24 mouse cellular contexts compared by ENCODE assay signal in the genomic region with DNA sequence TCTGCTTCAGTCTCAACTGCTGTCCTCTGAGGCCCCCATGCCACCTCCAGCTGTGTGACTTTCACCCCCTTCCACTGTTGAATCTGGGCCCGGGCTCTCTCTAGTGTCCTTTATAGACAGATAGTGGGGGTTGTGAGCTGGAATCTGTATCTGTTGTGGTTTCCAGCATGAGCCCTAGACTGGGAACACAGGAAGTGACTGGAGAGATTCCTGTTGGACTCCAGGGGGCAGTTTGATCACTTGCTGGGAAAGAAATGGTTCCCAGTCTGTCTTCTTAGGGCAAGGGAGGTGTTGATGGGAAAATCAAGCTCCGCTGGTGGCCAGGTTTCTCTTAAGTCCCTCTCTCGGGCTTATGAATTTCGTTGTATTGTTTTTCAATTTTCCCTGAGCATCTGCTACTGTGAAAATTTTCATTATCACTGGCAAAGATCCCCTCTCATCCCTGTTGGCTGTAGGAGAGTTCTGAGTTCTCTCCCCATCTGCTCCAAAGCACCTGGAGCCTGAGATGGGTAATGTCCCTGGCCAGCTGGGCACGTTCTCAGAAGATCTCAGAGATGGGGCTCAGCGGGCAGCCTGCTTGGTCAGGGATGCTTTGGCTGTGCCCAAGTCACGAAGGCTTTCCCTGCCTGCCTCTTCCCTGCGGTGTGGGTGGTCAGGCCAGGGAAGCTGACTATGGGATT.
DNase-seq lines count a peak whose midpoint lies in the region; ATAC-seq and TF ChIP-seq lines count a peak whose summit lies in the region.
"Had no signal": no experiment of that assay in that cellular context is flagged by ENCODE, and none has a peak within 500 bp of the region (broad histone marks: within the 10 kb centered on the region; RNA-seq: fewer than 3 reads in every experiment).

No protein-coding gene starts in this region.

- H3K9me3 ChIP-seq in forebrain, postnatal 0 days (ENCODE audit: low read length): no peaks in the 10 kb centered on the region
- no peaks in the 10 kb centered on the region for H3K9me3 ChIP-seq in forebrain, embryonic 10.5 days
- no peaks in the 10 kb centered on the region for H3K9me3 ChIP-seq in midbrain, postnatal 0 days (ENCODE audit: low read length)
- H3K9me3 ChIP-seq in midbrain, embryonic 16.5 days (replicated peaks; ENCODE audit: control insufficient read depth, low read length, poor library complexity, severe bottlenecking): no peaks in the 10 kb centered on the region
- H3K9me3 ChIP-seq in midbrain, embryonic 11.5 days (ENCODE audit: control insufficient read depth, low read length): no peaks in the 10 kb centered on the region
- H3K9me3 ChIP-seq: embryonic facial prominence, embryonic 12.5 days; G1E; heart, embryonic 15.5 days; kidney, embryonic 15.5 days; limb, embryonic 13.5 days; midbrain, embryonic 12.5 days had no signal

- 68% methylated on average over 8 of the region's 8 CpGs for WGBS in forebrain, postnatal 0 days
- WGBS in forebrain, embryonic 10.5 days: 89% methylated on average over 8 of the region's 8 CpGs
- 88% methylated on average over 8 of the region's 8 CpGs for WGBS in midbrain, postnatal 0 days
- 77% methylated on average over 8 of the region's 8 CpGs for WGBS in midbrain, embryonic 16.5 days
- WGBS in midbrain, embryonic 11.5 days: 86% methylated on average over 8 of the region's 8 CpGs

- H3K27ac ChIP-seq in forebrain, postnatal 0 days (ENCODE audit: low read depth, low read length): no peak overlapping the region
- H3K27ac ChIP-seq in forebrain, embryonic 10.5 days: no peak overlapping the region
- H3K27ac ChIP-seq in midbrain, postnatal 0 days (ENCODE audit: low read depth, low read length): no peak overlapping the region
- no peak overlapping the region for H3K27ac ChIP-seq in midbrain, embryonic 16.5 days (ENCODE audit: low read length)
- H3K27ac ChIP-seq in midbrain, embryonic 11.5 days (ENCODE audit: low read depth, low read length): no peak overlapping the region
- H3K27ac ChIP-seq: embryonic facial prominence, embryonic 12.5 days; heart, adult 2 months; heart, embryonic 15.5 days; kidney, embryonic 15.5 days; limb, embryonic 13.5 days; liver, embryonic 14.5 days; macrophage; midbrain, embryonic 12.5 days had no signal

- no peak for DNase-seq in forebrain, postnatal 0 days
- no peak for DNase-seq in forebrain, embryonic 10.5 days (ENCODE audit: extremely low spot score, low spot score)
- DNase-seq in midbrain, postnatal 0 days (ENCODE audit: low spot score): no peak
- peak; percentile 13 to 50 for DNase-seq in layer of hippocampus, adult 18-20 months (ENCODE audit: low spot score in 2 of 2)
- DNase-seq in frontal cortex, postnatal 10 days (ENCODE audit: low spot score in 2 of 2): no peak
- no peak for DNase-seq in T-cell, adult 2 months (ENCODE audit: low spot score)
- no peak for DNase-seq in midbrain, embryonic 11.5 days (ENCODE audit: low spot score, missing footprints)
- DNase-seq: adrenal gland, postnatal 14 days; gastrocnemius, postnatal 25 days; heart, adult 2 months; kidney, postnatal 4 days; thymus, postnatal 25 days had no signal

- H3K36me3 ChIP-seq in forebrain, postnatal 0 days (ENCODE audit: insufficient read depth): no peaks in the 10 kb centered on the region
- H3K36me3 ChIP-seq in forebrain, embryonic 10.5 days (replicated peaks): no peaks in the 10 kb centered on the region
- no peaks in the 10 kb centered on the region for H3K36me3 ChIP-seq in midbrain, postnatal 0 days (ENCODE audit: insufficient read depth, low read length)
- H3K36me3 ChIP-seq in midbrain, embryonic 16.5 days (ENCODE audit: control insufficient read depth, insufficient read depth, low read length): no peaks in the 10 kb centered on the region
- H3K36me3 ChIP-seq in midbrain, embryonic 11.5 days (ENCODE audit: control insufficient read depth, insufficient read depth, low read length): no peaks in the 10 kb centered on the region
- H3K36me3 ChIP-seq: embryonic facial prominence, embryonic 12.5 days; G1E; heart, embryonic 15.5 days; kidney, embryonic 15.5 days; limb, embryonic 13.5 days; midbrain, embryonic 12.5 days had no signal

- TF ChIP-seq CTCF in forebrain, postnatal 0 days (IDR thresholded peaks at IDR 0.05; ENCODE audit: low read depth): peak; percentile 13; the same call in 1 of the 2 replicates
- peak; percentile 23; the same call in 1 of the 2 replicates for TF ChIP-seq CTCF in midbrain, postnatal 0 days (IDR thresholded peaks at IDR 0.05)

- H3K27me3 ChIP-seq in forebrain, postnatal 0 days (ENCODE audit: insufficient read depth, low read length): no peaks in the 10 kb centered on the region
- no peaks in the 10 kb centered on the region for H3K27me3 ChIP-seq in forebrain, embryonic 10.5 days (ENCODE audit: poor library complexity, severe bottlenecking)
- no peaks in the 10 kb centered on the region for H3K27me3 ChIP-seq in midbrain, postnatal 0 days (ENCODE audit: insufficient read depth, low read length)
- H3K27me3 ChIP-seq in midbrain, embryonic 16.5 days (ENCODE audit: control insufficient read depth, insufficient read depth, low read depth, low read length): no peaks in the 10 kb centered on the region
- H3K27me3 ChIP-seq in midbrain, embryonic 11.5 days (ENCODE audit: control insufficient read depth, insufficient read depth, low read length): no peaks in the 10 kb centered on the region
- H3K27me3 ChIP-seq: embryonic facial prominence, embryonic 12.5 days; heart, embryonic 15.5 days; kidney, embryonic 15.5 days; midbrain, embryonic 12.5 days had no signal

- no peaks in the 10 kb centered on the region for H3K4me1 ChIP-seq in forebrain, postnatal 0 days (ENCODE audit: insufficient read depth)
- peaks cover 4% of the 10 kb centered on the region; the same call in 1 of the 2 replicates for H3K4me1 ChIP-seq in forebrain, embryonic 10.5 days
- peaks cover 12% of the 10 kb centered on the region for H3K4me1 ChIP-seq in midbrain, postnatal 0 days (ENCODE audit: insufficient read depth, low read length)
- peaks cover 9% of the 10 kb centered on the region for H3K4me1 ChIP-seq in midbrain, embryonic 16.5 days (ENCODE audit: control insufficient read depth, insufficient read depth, low read length)
- no peaks in the 10 kb centered on the region for H3K4me1 ChIP-seq in midbrain, embryonic 11.5 days (ENCODE audit: control insufficient read depth, insufficient read depth, low read length)
- H3K4me1 ChIP-seq: embryonic facial prominence, embryonic 12.5 days; heart, embryonic 15.5 days; kidney, embryonic 15.5 days; limb, embryonic 13.5 days; midbrain, embryonic 12.5 days had no signal

- H3K9ac ChIP-seq in forebrain, postnatal 0 days: no peak overlapping the region
- no peak overlapping the region for H3K9ac ChIP-seq in midbrain, postnatal 0 days (replicated peaks; ENCODE audit: low read length, poor library complexity, severe bottlenecking)
- no peak overlapping the region for H3K9ac ChIP-seq in midbrain, embryonic 16.5 days (ENCODE audit: low read depth, low read length)
- H3K9ac ChIP-seq in midbrain, embryonic 11.5 days (ENCODE audit: low read length): no peak overlapping the region
- H3K9ac ChIP-seq: embryonic facial prominence, embryonic 12.5 days; heart, embryonic 15.5 days; kidney, embryonic 15.5 days; limb, embryonic 13.5 days; liver, embryonic 14.5 days; midbrain, embryonic 12.5 days had no signal

- H3K4me3 ChIP-seq in forebrain, postnatal 0 days (ENCODE audit: low read depth, low read length): no peak overlapping the region
- no peak overlapping the region for H3K4me3 ChIP-seq in forebrain, embryonic 10.5 days
- no peak overlapping the region for H3K4me3 ChIP-seq in midbrain, postnatal 0 days (ENCODE audit: low read depth, low read length)
- H3K4me3 ChIP-seq in midbrain, embryonic 16.5 days (ENCODE audit: low read depth, low read length): no peak overlapping the region
- no peak overlapping the region for H3K4me3 ChIP-seq in midbrain, embryonic 11.5 days (ENCODE audit: low read depth, low read length)
- H3K4me3 ChIP-seq: embryonic facial prominence, embryonic 12.5 days; erythroblast, embryonic 14.5 days; heart, adult 2 months; heart, embryonic 15.5 days; kidney, embryonic 15.5 days; limb, embryonic 13.5 days; midbrain, embryonic 12.5 days had no signal

- ATAC-seq in forebrain, postnatal 0 days: no peak
- no peak for ATAC-seq in midbrain, postnatal 0 days (ENCODE audit: low FRiP score)
- ATAC-seq in midbrain, embryonic 16.5 days: no peak
- no peak for ATAC-seq in midbrain, embryonic 11.5 days (ENCODE audit: low FRiP score)
- ATAC-seq: forebrain, embryonic 14.5 days; inflammation-experienced regulatory T-cells, adult 6 months had no signal

- no peak overlapping the region for H3K4me2 ChIP-seq in forebrain, postnatal 0 days (ENCODE audit: low read depth)
- no peak overlapping the region for H3K4me2 ChIP-seq in midbrain, postnatal 0 days (ENCODE audit: low read depth, low read length, poor library complexity, severe bottlenecking)
- H3K4me2 ChIP-seq in midbrain, embryonic 16.5 days (ENCODE audit: low read length): no peak overlapping the region
- no peak overlapping the region for H3K4me2 ChIP-seq in midbrain, embryonic 11.5 days
- H3K4me2 ChIP-seq: embryonic facial prominence, embryonic 12.5 days; heart, embryonic 15.5 days; kidney, embryonic 15.5 days; limb, embryonic 13.5 days; midbrain, embryonic 12.5 days had no signal

Comparison
In these comparisons a context has a peak if more than half of its experiments do, and no peak if none do; other contexts are left out.
1. DNase-seq: peak in layer of hippocampus, adult 18-20 months (2 of 2); none in forebrain, postnatal 0 days (single experiment), forebrain, embryonic 10.5 days (single experiment), midbrain, postnatal 0 days (single experiment), frontal cortex, postnatal 10 days (0 of 2), T-cell, adult 2 months (single experiment) and midbrain, embryonic 11.5 days (single experiment).